Mouse (Mus musculus) limb, embryonic 12.5 days (tissue): ENCODE measurements at regions not wholly inside any gene's neighbourhood (a gene's known extent, or its start where the extent isn't known, plus 50 kb on each side); places are given as distances from the start of the nearest gene placed in this dataset.

Source experiments
- ATAC-seq: fragments of 200-750 bp; cut with Nextera tagmentation; 2 replicates; pipeline ENCODE4 v1.8.0; 2017; ENCODE audit warnings: low read depth, moderate TSS enrichment; ENCODE audit not compliant: insufficient number of reproducible peaks, insufficient read depth, low FRiP score, low TSS enrichment
- H3K27ac ChIP-seq: fragments of 300-500 bp; sonication (generic); 2 replicates; pipeline ENCODE4 v1.5.1; 2016; ENCODE audit warnings: mild to moderate bottlenecking, moderate library complexity
- H3K27me3 ChIP-seq: fragments of 300-500 bp; sonication (generic); 2 replicates; pipeline ENCODE4 v1.6.1; 2016; ENCODE audit warnings: mild to moderate bottlenecking, moderate library complexity
- H3K36me3 ChIP-seq: fragments of 300-500 bp; sonication (generic); 2 replicates; pipeline ENCODE4 v1.6.1; 2016; ENCODE audit warnings: mild to moderate bottlenecking, moderate library complexity
- H3K4me1 ChIP-seq: fragments of 300-500 bp; sonication (generic); replicated peaks from 2 replicates; pipeline ENCODE4 v1.6.1; 2016
- H3K4me2 ChIP-seq: fragments of 300-500 bp; sonication (generic); 2 replicates; pipeline ENCODE4 v1.6.1; 2016; ENCODE audit warnings: mild to moderate bottlenecking, moderate library complexity
- H3K4me3 ChIP-seq: fragments of 300-500 bp; sonication (generic); replicated peaks from 2 replicates; pipeline ENCODE4 v1.5.1; 2016; ENCODE audit warnings: mild to moderate bottlenecking
- H3K9ac ChIP-seq: fragments of 300-500 bp; sonication (generic); replicated peaks from 2 replicates; pipeline ENCODE4 v1.6.1; 2016; ENCODE audit warnings: mild to moderate bottlenecking, moderate library complexity
- H3K9me3 ChIP-seq: fragments of 300-500 bp; sonication (generic); 2 replicates; pipeline ENCODE4 v1.6.1; 2016; ENCODE audit warnings: mild to moderate bottlenecking, moderate library complexity
- WGBS: fragments of 180-500 bp; shearing (Covaris S2); methylation state at CpG from one replicate; pipeline ENCODE4 v1.1.7; 2016; 5-methylcytosine and 5-hydroxymethylcytosine counted together

GRCm38 (mm10) chr12:25297960-25298359, 201.0 kb upstream of the Id2 start:
- no peak overlapping the region for H3K27ac ChIP-seq
- H3K9me3 ChIP-seq: no peaks in the 10 kb centered on the region
- peaks cover 14% of the 10 kb centered on the region; the same call in 1 of the 2 replicates for H3K4me1 ChIP-seq
- no peaks in the 10 kb centered on the region for H3K36me3 ChIP-seq
- ATAC-seq: no peak
- H3K27me3 ChIP-seq: no peaks in the 10 kb centered on the region
- no peak overlapping the region for H3K4me2 ChIP-seq
- H3K4me3 ChIP-seq: no peak overlapping the region
- H3K9ac ChIP-seq: no peak overlapping the region

DNA sequence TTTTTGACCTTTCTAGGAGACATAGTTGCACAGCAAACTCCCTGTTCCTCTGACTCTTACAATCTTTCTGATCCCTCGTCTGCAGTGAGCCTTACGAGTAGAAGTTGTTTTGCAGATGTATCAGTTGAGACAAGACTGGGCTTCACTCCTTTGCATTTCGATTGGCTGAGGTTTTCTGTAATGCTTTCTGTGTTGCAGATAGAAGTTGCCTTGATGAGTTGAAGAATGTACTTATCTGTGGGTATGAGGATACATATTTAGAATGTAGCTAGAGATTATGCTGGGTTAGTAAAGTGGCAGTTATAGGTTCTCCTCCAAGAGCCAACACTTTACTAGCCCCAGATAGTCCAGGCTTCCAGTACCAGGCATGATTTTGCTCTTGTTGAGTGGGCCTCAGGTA, 199.7 kb upstream of the Id2 start:
- ATAC-seq: no peak
- Histone ChIP-seq H3K9me3 (no peaks in the 10 kb centered on the region), H3K36me3 (no peaks in the 10 kb centered on the region), H3K4me2 (no peak overlapping the region), H3K9ac (no peak overlapping the region), H3K27me3 (no peaks in the 10 kb centered on the region), H3K4me1 (peaks cover 14% of the 10 kb centered on the region; the same call in 1 of the 2 replicates), H3K4me3 (no peak overlapping the region), H3K27ac (no peak overlapping the region)
- WGBS: 91% methylated on average over 3 of the region's 3 CpGs

GRCm38 (mm10) chr12:25294179-25295025, 197.5 kb upstream of the Id2 start:
- Histone ChIP-seq H3K27ac (no peak overlapping the region), H3K4me3 (no peak overlapping the region), H3K4me1 (peaks cover 14% of the 10 kb centered on the region; the same call in 1 of the 2 replicates), H3K36me3 (no peaks in the 10 kb centered on the region), H3K9me3 (no peaks in the 10 kb centered on the region), H3K27me3 (no peaks in the 10 kb centered on the region), H3K9ac (no peak overlapping the region), H3K4me2 (no peak overlapping the region)
- ATAC-seq: no peak
- WGBS: 50% methylated on average over 4 of the region's 4 CpGs

DNA sequence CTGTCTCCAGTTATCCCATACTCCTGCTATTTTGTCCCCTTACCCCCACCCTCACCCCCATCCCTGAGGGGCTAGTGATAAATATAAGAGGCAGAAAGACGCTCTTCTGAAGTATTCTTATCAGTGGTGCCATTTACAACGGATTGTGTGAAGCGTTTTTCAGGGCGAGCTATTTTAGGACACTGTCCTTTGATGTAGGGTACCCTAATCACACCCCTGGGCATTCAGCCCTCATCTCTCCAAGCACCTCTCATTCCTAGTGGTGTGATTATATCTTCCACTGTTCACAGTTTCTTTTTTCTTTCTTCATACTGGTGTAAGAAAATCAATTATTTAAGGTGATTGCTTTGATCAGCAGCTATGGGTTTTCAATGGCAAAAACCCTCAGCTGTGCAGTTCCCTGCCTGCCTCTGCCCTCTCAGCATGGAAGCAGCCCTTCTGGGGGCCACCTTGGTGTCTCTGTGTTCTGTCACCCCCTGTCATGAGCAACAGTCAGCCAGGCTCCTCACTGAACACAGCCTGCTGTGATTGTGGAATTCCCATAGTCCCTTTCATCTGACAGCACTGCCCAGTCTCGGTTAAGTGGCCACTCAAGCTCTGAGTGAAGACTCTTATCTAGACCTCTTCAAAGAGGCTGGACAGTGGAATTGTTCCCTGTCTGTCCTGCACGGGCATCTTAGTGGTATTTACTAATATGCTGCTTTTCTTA, 196.7 kb upstream of the Id2 start:
- no peaks in the 10 kb centered on the region for H3K27me3 ChIP-seq
- H3K4me2 ChIP-seq: no peak overlapping the region
- no peak overlapping the region for H3K27ac ChIP-seq
- H3K9ac ChIP-seq: no peak overlapping the region
- no peaks in the 10 kb centered on the region for H3K36me3 ChIP-seq
- no peak for ATAC-seq
- no peak overlapping the region for H3K4me3 ChIP-seq
- H3K9me3 ChIP-seq: no peaks in the 10 kb centered on the region
- 13% methylated on average over 6 of the region's 6 CpGs for WGBS
- peaks cover 14% of the 10 kb centered on the region; the same call in 1 of the 2 replicates for H3K4me1 ChIP-seq

DNA sequence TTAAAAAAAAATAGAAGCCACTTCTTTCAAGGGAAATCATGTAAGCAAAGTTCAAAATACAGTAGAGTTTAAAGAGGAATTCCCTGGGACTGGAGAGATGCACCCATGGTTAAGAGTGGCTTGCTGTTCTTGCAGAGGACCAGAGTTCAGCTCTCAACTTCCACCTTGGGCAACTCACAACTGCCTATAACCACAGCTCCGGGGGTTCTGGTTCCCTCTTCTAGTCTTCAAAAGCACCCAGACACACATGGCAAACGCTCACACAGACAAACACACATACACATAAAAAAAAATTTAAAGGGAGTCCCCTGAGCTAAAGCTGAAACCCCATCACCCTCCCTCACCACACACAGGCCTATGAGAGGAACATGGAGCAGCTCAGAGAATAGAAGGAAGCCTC, 192.4 kb upstream of the Id2 start:
- Histone ChIP-seq H3K36me3 (no peaks in the 10 kb centered on the region), H3K4me2 (no peak overlapping the region), H3K27ac (no peak overlapping the region), H3K27me3 (no peaks in the 10 kb centered on the region), H3K9me3 (no peaks in the 10 kb centered on the region), H3K4me3 (no peak overlapping the region), H3K9ac (no peak overlapping the region), H3K4me1 (peaks cover 11% of the 10 kb centered on the region; the same call in 1 of the 2 replicates)
- no peak for ATAC-seq
- WGBS: 80% methylated on average over 2 of the region's 2 CpGs

GRCm38 (mm10) chr12:25283808-25284207, 186.9 kb upstream of the Id2 start:
- 83% methylated on average over 3 of the region's 3 CpGs for WGBS
- no peak overlapping the region for H3K27ac ChIP-seq
- H3K4me2 ChIP-seq: no peak overlapping the region
- H3K36me3 ChIP-seq: no peaks in the 10 kb centered on the region
- ATAC-seq: no peak
- no peaks in the 10 kb centered on the region for H3K9me3 ChIP-seq
- H3K27me3 ChIP-seq: peaks cover under 1% of the 10 kb centered on the region; the same call in 1 of the 2 replicates
- H3K4me1 ChIP-seq: no peaks in the 10 kb centered on the region
- no peak overlapping the region for H3K4me3 ChIP-seq
- H3K9ac ChIP-seq: no peak overlapping the region

DNA sequence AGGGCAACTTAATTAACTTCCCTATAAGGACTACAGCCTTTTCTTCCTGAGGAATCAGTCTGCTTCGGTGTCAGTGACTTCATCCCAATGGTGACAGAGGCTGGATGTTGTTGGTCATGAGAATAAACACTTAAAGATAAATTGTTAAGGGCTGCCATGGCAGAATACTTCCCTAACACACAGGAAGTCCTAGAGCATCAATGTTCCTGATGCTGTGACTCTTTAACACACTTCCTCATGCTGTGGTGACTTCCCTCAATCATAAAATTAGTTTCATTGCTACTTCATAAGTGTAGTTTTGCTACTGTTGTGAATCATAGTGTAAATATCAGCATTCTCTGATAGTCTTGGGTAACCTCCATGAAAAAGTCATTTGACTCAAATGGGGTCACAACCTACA, 184.5 kb upstream of the Id2 start:
- peaks cover 11% of the 10 kb centered on the region for H3K27me3 ChIP-seq
- no peak overlapping the region for H3K9ac ChIP-seq
- no peak overlapping the region for H3K27ac ChIP-seq
- no peaks in the 10 kb centered on the region for H3K4me1 ChIP-seq
- 79% methylated on average over 1 of the region's 1 CpGs for WGBS
- H3K9me3 ChIP-seq: no peaks in the 10 kb centered on the region; the same call in 1 of the 2 replicates
- no peak overlapping the region for H3K4me3 ChIP-seq
- ATAC-seq: no peak
- H3K36me3 ChIP-seq: no peaks in the 10 kb centered on the region
- H3K4me2 ChIP-seq: no peak overlapping the region

- Histone ChIP-seq H3K4me3 (no peak overlapping the region), H3K27ac (no peak overlapping the region), H3K4me1 (peaks cover 39% of the 10 kb centered on the region), H3K27me3 (peaks cover 17% of the 10 kb centered on the region), H3K9ac (no peak overlapping the region), H3K36me3 (no peaks in the 10 kb centered on the region), H3K9me3 (peaks cover 5% of the 10 kb centered on the region; the same call in 1 of the 2 replicates), H3K4me2 (no peak overlapping the region)
- 56% methylated on average over 6 of the region's 6 CpGs for WGBS
- ATAC-seq: no peak
Measured at GRCm38 (mm10) chr12:25273631-25274305, 176.8 kb upstream of the Id2 start.

GRCm38 (mm10) chr12:25272752-25273125, 175.8 kb upstream of the Id2 start:
- Histone ChIP-seq H3K27ac (no peak overlapping the region), H3K27me3 (peaks cover 19% of the 10 kb centered on the region), H3K4me3 (no peak overlapping the region), H3K4me2 (no peak overlapping the region), H3K9ac (no peak overlapping the region), H3K36me3 (no peaks in the 10 kb centered on the region), H3K4me1 (peaks cover 45% of the 10 kb centered on the region), H3K9me3 (peaks cover 5% of the 10 kb centered on the region; the same call in 1 of the 2 replicates)
- WGBS: 14% methylated on average over 3 of the region's 3 CpGs
- no peak for ATAC-seq

DNA sequence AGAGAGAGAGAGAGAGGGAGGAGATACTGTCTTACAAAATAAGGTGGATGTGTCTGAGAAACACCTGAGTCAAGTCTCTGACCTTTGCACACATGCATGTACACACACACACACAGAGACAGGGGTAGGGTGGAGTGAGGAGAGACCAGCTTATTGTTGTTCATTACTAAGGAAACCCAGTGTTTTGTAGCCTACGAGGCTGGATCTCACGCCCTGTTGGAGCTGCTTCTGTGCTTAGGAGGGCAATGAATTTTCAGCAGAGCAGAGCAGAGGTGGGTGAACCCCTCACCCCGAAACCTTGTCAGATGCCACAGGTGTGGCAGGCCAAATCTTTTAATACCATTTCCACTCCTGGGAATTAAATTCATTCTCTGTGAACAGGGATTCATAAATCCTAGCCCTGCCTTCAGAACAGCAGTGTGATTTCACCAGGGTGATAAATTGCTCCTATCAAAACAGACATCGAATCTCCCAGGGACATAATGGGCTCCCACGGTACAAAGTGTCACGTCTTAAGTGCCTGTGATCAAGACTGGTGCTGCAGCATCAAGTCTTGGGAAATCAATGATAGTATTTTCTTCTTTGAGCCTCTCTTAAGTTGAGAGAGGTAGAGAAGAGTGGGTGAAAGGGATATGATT, 175.3 kb upstream of the Id2 start:
- no peak for ATAC-seq
- Histone ChIP-seq H3K27ac (no peak overlapping the region), H3K27me3 (peaks cover 19% of the 10 kb centered on the region), H3K4me2 (no peak overlapping the region), H3K9me3 (peaks cover 5% of the 10 kb centered on the region; the same call in 1 of the 2 replicates), H3K9ac (no peak overlapping the region), H3K4me1 (peaks cover 45% of the 10 kb centered on the region), H3K4me3 (no peak overlapping the region), H3K36me3 (no peaks in the 10 kb centered on the region)
- 12% methylated on average over 6 of the region's 6 CpGs for WGBS

GRCm38 (mm10) chr12:25269878-25270277, 172.9 kb upstream of the Id2 start:
- no peak for ATAC-seq
- H3K4me3 ChIP-seq: no peak overlapping the region
- peaks cover 65% of the 10 kb centered on the region for H3K4me1 ChIP-seq
- H3K27me3 ChIP-seq: peaks cover 15% of the 10 kb centered on the region; the same call in 1 of the 2 replicates
- H3K36me3 ChIP-seq: no peaks in the 10 kb centered on the region
- WGBS: 79% methylated on average over 3 of the region's 3 CpGs
- no peak overlapping the region for H3K27ac ChIP-seq
- no peaks in the 10 kb centered on the region for H3K9me3 ChIP-seq
- no peak overlapping the region for H3K4me2 ChIP-seq
- no peak overlapping the region for H3K9ac ChIP-seq
